Mouse (Mus musculus) erythroblast, embryonic 14.5 days (primary cell): ENCODE data around the gene Cacna1c.

Source experiments
- GATA1 ChIP-seq: IDR thresholded peaks from 2 replicates; pipeline ENCODE4 v1.6.1; 2012; ENCODE audit warnings: low read length, inconsistent platforms, mixed read lengths
- TAL1 ChIP-seq: IDR thresholded peaks from 3 replicates; pipeline ENCODE4 v1.6.1; 2012; ENCODE audit warnings: low read length, inconsistent platforms, mixed read lengths

- TF ChIP-seq GATA1 (no peak), TAL1 (no peak)
Observed at GRCm38 (mm10) chr6:119037815-119038214, 158.4 kb downstream of the Cacna1c start.
